Mouse (Mus musculus): ENCODE data around the gene Plxdc2. TPM values are rescaled to one million over a fixed set of nuclear protein-coding genes. Genes with fewer than 3 reads are reported as not detected.

The Plxdc2 gene
- total RNA-seq, 2 experiments from 2014 or later = 29.8 to 32.3 TPM

GRCm38 (mm10) chr2:16507540-16508230 lies 151.6 kb downstream of the Plxdc2 start:
- intact Hi-C loops (cut with DNase I) = no loop called here
- no peak overlapping the region for H3K4me3 ChIP-seq
- no peak overlapping the region for H3K27ac ChIP-seq
- no peak for TF ChIP-seq CTCF (IDR thresholded peaks at IDR 0.05)
- DNase-seq (ENCODE audit: extremely low spot score in 1 of 2, low spot score in 2 of 2) = peak in 1 of 2 experiments; percentile 13

- no peak for DNase-seq (ENCODE audit: extremely low spot score in 1 of 2, low spot score in 2 of 2)
- TF ChIP-seq CTCF (IDR thresholded peaks at IDR 0.05) = no peak
- intact Hi-C loops (cut with DNase I) = no loop called here
- Histone ChIP-seq H3K27ac (no peak overlapping the region), H3K4me3 (no peak overlapping the region)
Observed at GRCm38 (mm10) chr2:16518148-16518547, 162.0 kb downstream of the Plxdc2 start.

DNA sequence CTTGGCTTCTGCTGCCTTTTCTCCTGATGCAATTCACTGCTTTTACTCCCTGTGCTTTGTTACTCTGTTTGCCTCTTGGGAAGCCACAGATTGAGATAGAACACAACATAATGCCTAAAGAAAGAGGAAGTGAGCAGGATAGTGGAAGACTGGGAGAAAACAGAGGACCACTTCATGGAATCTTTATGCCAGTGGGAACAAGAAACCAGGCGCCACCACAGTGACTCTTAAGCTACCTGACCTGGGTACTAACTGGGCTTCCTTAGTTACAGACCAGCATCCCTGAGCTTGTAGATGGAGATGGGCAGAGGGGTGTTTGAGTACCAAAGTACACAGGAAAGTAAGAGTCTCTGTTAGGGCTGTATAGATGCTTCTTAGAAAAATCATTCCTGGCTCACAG lies 167.3 kb downstream of the Plxdc2 start:
- intact Hi-C loops (cut with DNase I) = no loop called here

GRCm38 (mm10) chr2:16532244-16532643 lies 176.1 kb downstream of the Plxdc2 start:
- TF ChIP-seq CTCF (IDR thresholded peaks at IDR 0.05) = no peak
- intact Hi-C loops (cut with DNase I) = no loop called here
- DNase-seq (ENCODE audit: extremely low spot score in 1 of 2, low spot score in 2 of 2) = no peak
- H3K27ac ChIP-seq = no peak overlapping the region
- H3K4me3 ChIP-seq = no peak overlapping the region

More for the DNA sequence above, 167.3 kb downstream of the Plxdc2 start:
- TF ChIP-seq CTCF (IDR thresholded peaks at IDR 0.05) = no peak
- DNase-seq (ENCODE audit: extremely low spot score in 1 of 2, low spot score in 2 of 2) = no peak
- Histone ChIP-seq H3K4me3 (no peak overlapping the region), H3K27ac (no peak overlapping the region)

- intact Hi-C loops (cut with DNase I) = no loop called here
- TF ChIP-seq CTCF (IDR thresholded peaks at IDR 0.05) = no peak
- Histone ChIP-seq H3K27ac (no peak overlapping the region), H3K4me3 (no peak overlapping the region)
- no peak for DNase-seq (ENCODE audit: extremely low spot score in 1 of 2, low spot score in 2 of 2)
Observed at GRCm38 (mm10) chr2:16534566-16534965, 178.5 kb downstream of the Plxdc2 start.

DNA sequence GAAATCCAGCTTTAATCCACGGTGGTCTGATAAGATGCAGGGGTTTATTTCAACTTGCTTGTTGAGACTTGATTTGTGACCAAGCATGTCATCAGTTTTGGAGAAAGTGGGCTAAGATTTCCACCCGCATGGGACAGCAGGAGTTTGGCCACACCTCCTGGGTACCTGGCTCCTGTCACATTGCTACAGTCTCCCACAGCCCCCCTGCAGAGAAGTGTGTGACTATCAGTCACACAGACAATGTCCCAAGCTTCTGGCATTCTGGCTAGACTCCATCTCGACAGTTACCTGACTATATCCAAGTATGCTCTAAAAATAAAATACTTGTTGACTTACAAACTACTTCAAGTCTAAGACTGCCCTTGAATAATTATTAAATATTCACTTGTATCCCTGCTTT lies 185.1 kb downstream of the Plxdc2 start:
- no peak for DNase-seq (ENCODE audit: extremely low spot score in 1 of 2, low spot score in 2 of 2)
- intact Hi-C loops (cut with DNase I) = loop anchor here (5.0 kb wide), 1 partner anchor 184 kb away; the partner anchor contains the start of gene Plxdc2
- no peak overlapping the region for H3K4me3 ChIP-seq
- no peak overlapping the region for H3K27ac ChIP-seq
- no peak for TF ChIP-seq CTCF (IDR thresholded peaks at IDR 0.05)

- TF ChIP-seq CTCF (IDR thresholded peaks at IDR 0.05) = no peak
- Histone ChIP-seq H3K4me3 (no peak overlapping the region), H3K27ac (no peak overlapping the region)
- DNase-seq (ENCODE audit: extremely low spot score in 1 of 2, low spot score in 2 of 2) = no peak
- intact Hi-C loops (cut with DNase I) = no loop called here
Observed at GRCm38 (mm10) chr2:16545207-16545606, 189.1 kb downstream of the Plxdc2 start.

GRCm38 (mm10) chr2:16559287-16559686 lies 203.2 kb downstream of the Plxdc2 start:
- TF ChIP-seq CTCF (IDR thresholded peaks at IDR 0.05) = no peak
- no peak for DNase-seq (ENCODE audit: extremely low spot score in 1 of 2, low spot score in 2 of 2)
- intact Hi-C loops (cut with DNase I) = no loop called here

DNA sequence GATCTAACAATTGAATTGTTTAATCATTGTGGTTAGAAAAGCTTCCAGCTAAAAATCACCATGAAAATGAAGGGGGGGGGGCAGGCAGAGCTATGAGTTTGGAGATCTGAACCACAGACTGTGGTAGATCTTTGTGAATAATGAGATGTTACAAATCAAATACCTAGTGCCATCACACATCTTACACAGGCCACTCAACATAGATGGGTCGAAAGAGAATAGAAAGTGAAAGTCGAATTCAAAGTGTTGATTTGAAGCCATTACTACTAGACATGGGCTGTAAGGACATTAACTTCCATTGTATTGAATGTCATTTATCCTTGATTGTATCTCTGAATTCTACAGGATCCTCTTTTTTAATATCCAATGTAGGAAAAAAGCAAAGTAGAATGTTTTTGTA lies 212.2 kb downstream of the Plxdc2 start:
- Histone ChIP-seq H3K27ac (no peak overlapping the region), H3K4me3 (no peak overlapping the region)
- no peak for TF ChIP-seq CTCF (IDR thresholded peaks at IDR 0.05)
- no peak for DNase-seq (ENCODE audit: extremely low spot score in 1 of 2, low spot score in 2 of 2)
- intact Hi-C loops (cut with DNase I) = no loop called here

More at GRCm38 (mm10) chr2:16559287-16559686, 203.2 kb downstream of the Plxdc2 start:
- Histone ChIP-seq H3K27ac (no peak overlapping the region), H3K4me3 (no peak overlapping the region)

DNA sequence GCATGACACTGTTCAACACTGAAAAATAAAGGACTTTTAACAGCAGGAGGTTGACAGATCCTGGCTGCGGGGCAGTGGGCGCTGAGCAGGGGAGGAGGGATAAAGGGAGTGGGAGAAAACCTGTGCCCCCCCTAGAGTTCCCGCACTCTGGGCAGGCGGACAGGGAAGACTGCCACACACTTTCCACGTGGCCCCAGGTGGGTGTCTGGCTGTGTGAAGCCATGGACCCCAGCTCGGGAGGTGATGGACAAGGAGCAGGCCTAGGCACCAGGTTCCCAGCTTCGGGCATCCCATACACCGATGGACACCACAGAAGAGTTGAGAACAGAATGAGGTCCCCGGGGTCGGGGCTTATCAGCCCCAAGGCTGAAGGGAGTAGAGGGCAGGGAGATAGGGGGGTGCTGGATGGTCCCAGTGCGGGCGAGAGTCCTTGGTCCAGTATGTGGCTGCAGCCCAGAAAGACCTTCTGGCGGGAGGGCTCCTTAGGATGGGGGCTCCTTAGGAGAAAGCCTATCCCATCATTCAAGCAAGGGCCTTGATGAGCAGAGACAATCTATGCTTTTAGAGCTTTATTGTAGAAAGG lies 215.2 kb downstream of the Plxdc2 start:
- no peak for TF ChIP-seq CTCF (IDR thresholded peaks at IDR 0.05)
- Histone ChIP-seq H3K4me3 (no peak overlapping the region), H3K27ac (no peak overlapping the region)
- no peak for DNase-seq (ENCODE audit: extremely low spot score in 1 of 2, low spot score in 2 of 2)
- intact Hi-C loops (cut with DNase I) = no loop called here

GRCm38 (mm10) chr2:16576566-16576965 lies 220.5 kb downstream of the Plxdc2 start:
- DNase-seq (ENCODE audit: extremely low spot score in 1 of 2, low spot score in 2 of 2) = no peak
- no peak overlapping the region for H3K4me3 ChIP-seq
- intact Hi-C loops (cut with DNase I) = no loop called here
- no peak overlapping the region for H3K27ac ChIP-seq
- TF ChIP-seq CTCF (IDR thresholded peaks at IDR 0.05) = no peak

DNA sequence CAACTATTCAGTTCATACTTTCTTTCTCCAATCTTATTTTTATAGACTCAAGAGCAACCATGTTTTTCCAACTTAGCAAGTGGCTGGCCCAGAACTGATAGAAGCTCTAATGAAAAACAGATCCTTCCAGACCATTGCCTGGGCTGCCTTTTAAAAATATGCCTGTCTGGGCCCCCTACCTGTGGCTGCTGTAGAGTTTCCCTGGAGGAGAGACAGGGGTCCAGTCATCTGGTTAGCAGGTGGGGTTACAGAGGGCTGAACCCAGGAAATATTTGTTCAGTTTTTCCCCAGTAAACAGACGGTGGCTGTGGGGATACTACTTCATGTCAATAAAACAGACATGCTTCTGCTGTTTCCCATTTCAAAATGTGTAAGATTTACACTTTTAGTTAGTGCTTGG lies 222.0 kb downstream of the Plxdc2 start:
- Histone ChIP-seq H3K27ac (no peak overlapping the region), H3K4me3 (no peak overlapping the region)
- DNase-seq (ENCODE audit: extremely low spot score in 1 of 2, low spot score in 2 of 2) = no peak
- intact Hi-C loops (cut with DNase I) = no loop called here
- no peak for TF ChIP-seq CTCF (IDR thresholded peaks at IDR 0.05)

GRCm38 (mm10) chr2:16588546-16588945 lies 232.4 kb downstream of the Plxdc2 start:
- no peak for DNase-seq (ENCODE audit: extremely low spot score in 1 of 2, low spot score in 2 of 2)
- H3K27ac ChIP-seq = no peak overlapping the region
- no peak overlapping the region for H3K4me3 ChIP-seq
- intact Hi-C loops (cut with DNase I) = no loop called here
- TF ChIP-seq CTCF (IDR thresholded peaks at IDR 0.05) = no peak

Data from left cerebral cortex, adult 2 months (tissue).